Mouse (Mus musculus) left cerebral cortex, postnatal 25 days (tissue): ENCODE data around the gene Wls. TPM values are rescaled to one million over a fixed set of nuclear protein-coding genes. Genes with fewer than 3 reads are reported as not detected.
A peak's percentile ranks its signal among the peaks of the same experiment; 100 is the strongest.

Source experiments
- DNase-seq, 2 experiments: peaks; one replicate each; pipeline ENCODE4 v3.0.0; 2022; ENCODE audit warnings: low spot score in 2 of 2, mixed read lengths in 1 of 2
- intact Hi-C: fragments of 180-260 bp; cut with DNase I; formaldehyde crosslinking; loops from one replicate; pipeline ENCODE4 v1.15.1; 2025
- total RNA-seq, 2 experiments: library from RNA; stranded (reverse); gene quantifications; 2 replicates each; pipeline ENCODE4 v1.2.3; 2021

Gene Wls
- total RNA-seq, 2 experiments from 2014 or later = 40.4 to 46.6 TPM

DNA sequence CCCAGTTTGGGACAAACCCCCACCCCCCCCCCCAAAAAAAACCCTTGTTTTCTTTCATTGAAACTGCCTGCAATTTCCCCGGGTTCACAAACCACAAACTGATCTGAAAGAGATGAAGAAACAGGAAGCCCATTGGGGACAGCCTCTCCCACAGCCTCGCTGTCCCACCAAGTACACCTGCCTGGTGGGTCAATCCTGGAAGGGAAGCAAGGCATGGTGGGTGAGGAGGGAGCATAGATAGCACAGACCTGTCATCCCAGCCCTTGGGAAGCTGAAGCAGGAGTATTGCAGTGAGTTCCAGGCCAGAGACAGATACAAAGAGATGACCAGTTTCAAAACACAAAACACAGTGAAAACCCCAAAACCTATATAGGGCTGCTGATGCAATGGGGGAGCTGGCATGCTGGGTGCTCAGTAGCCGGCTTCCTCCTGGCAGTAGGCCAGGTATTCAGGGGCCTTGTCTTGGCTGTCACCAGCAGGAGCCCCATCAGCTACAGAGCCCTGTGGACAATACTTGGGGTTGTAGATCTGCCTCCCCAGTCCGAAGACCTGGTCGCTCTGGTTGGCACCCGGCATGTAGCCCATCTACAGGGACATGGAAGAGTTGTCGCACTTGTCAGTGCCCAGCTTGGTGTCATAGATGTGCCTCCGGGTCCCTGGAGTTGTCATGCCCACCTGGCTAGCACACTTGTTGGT is 51.7 kb downstream of the Wls start:
- intact Hi-C loops = no loop called here
- no peak for DNase-seq

DNA sequence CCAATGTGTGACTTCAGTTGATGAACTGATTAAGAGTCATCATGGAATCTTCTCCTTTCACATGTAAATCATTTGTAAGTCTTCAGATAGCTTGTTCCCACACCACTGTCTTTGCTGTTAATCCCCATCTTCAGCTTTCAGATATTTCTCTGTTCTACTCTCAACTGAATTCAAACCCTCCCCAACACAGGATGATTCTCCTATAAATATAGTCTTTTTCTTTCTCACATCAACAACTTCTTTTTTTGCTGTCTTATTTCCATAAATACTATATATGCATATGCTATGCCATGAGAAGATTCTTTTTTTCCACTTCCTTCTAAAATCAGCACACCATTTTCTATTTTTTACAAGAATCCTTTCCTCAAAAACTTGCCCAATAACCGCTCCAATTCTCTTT is 67.9 kb downstream of the Wls start:
- DNase-seq = peak in 1 of 2 experiments; percentile 47
- intact Hi-C loops = no loop called here

DNA sequence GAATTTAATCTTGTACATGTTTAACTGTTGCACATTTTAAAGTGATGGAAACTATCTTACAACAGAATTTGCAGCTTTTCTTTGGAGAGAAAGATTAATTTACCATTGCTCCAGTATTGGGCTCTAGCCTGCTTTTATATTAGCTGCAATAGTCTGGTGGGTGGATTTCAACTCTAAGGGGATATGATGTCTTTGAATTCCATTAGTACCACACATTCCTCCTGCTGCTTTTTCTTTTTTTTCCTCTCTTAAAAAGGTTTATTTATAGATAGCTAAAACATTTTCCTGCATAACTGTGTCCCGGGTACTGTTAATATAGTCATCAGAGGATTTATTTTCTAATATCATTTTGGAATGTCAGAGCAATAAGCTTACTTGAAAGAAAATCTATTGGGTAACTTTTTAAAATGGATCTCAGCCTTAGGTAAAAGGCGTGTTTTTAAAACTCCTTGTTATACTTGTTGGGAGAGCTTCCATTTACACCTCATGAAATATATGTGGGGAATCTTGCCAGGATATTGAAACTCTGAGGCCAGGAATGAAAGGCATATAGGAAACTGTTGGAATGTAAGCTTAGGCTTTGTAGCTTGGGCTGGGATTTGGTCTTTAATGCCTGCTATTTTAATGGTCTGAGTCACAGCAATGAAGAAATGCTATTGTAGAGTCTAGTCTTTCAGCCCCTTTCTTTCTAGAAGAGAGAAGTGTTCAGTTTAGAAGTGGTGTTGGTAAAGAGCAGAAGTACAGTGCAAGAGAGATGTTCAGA is 78.0 kb downstream of the Wls start:
- intact Hi-C loops = no loop called here
- no peak for DNase-seq

Other genes starting within 250 kb of the Wls start
- gene Rpe65, start 240.5 kb upstream of the Wls start, total RNA-seq = under 1 TPM; 0.37 to 0.57 TPM